Mouse (Mus musculus) thymus, postnatal 14 days (tissue): ENCODE measurements around the gene Mapkapk5.
A peak's percentile ranks its signal among the peaks of the same experiment; 100 is the strongest.
"Not testable (repeated sequence)": the region's sequence is repeated elsewhere in the genome, so short reads cannot be mapped to it uniquely, and the experiment has no call there.

Experiments used
- DNase-seq: peaks from one replicate; pipeline ENCODE4 v3.0.0; 2021

The Mapkapk5 gene

DNA sequence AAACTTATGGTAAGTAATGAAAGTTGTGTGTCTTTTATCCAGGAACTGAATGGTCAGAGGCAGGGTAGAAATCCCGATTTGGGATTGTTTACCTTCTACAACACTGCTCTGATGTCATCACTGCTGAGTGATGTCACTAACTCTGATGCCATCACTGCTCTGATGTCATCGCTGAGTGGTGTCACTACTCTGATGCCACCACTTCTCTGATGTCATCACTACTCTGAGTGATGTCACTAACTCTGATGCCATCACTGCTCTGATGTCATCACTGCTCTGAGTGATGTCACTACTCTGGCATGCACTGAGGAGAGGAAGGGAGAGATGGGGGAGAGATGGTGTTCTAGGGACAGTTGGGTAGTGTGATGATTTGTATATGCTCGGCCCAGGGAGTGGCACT lies 16.7 kb upstream of the Mapkapk5 start:
- DNase-seq: no peak

GRCm38 (mm10) chr5:121549196-121549595 lies 3.5 kb upstream of the Mapkapk5 start:
- DNase-seq: no peak

GRCm38 (mm10) chr5:121547084-121547483 lies 1.4 kb upstream of the Mapkapk5 start:
- DNase-seq: no peak

GRCm38 (mm10) chr5:121546530-121546895 lies 808 bp upstream of the Mapkapk5 start:
- DNase-seq: peak; percentile 56

GRCm38 (mm10) chr5:121544910-121545792 lies 554 bp downstream of the Mapkapk5 start, which contains the start of the genes Adam1a and Gm42878:
Adam1a (minus strand) TSS chr5:121545482.
Gm42878 (minus strand) TSS chr5:121545482.
- DNase-seq: peak; percentile 66

GRCm38 (mm10) chr5:121543370-121543769 lies 2.3 kb downstream of the Mapkapk5 start:
- DNase-seq: no peak

GRCm38 (mm10) chr5:121541235-121541634 lies 4.5 kb downstream of the Mapkapk5 start:
- DNase-seq: no peak

- DNase-seq: no peak
These were observed 5.6 kb downstream of the Mapkapk5 start for GRCm38 (mm10) chr5:121540066-121540465.

DNA sequence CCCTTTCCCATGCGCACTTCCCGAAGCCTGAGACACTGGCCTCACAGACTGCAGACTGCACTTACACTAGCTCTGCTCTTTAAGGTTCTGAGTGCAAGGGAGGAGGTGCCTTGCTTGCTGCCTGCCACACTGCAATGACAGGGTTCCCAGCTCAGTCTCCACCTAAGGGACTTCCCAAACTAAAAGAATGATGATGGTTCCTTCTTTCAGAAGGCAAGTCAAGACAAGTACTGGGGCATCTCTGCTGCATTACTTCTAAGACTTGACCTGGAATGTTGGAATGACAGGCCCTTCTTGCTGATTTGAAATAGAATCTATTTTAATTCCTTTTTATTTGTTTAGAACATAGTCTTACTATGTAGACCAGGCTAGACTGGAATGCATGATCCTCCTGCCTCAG lies 8.1 kb downstream of the Mapkapk5 start:
- DNase-seq: no peak

DNA sequence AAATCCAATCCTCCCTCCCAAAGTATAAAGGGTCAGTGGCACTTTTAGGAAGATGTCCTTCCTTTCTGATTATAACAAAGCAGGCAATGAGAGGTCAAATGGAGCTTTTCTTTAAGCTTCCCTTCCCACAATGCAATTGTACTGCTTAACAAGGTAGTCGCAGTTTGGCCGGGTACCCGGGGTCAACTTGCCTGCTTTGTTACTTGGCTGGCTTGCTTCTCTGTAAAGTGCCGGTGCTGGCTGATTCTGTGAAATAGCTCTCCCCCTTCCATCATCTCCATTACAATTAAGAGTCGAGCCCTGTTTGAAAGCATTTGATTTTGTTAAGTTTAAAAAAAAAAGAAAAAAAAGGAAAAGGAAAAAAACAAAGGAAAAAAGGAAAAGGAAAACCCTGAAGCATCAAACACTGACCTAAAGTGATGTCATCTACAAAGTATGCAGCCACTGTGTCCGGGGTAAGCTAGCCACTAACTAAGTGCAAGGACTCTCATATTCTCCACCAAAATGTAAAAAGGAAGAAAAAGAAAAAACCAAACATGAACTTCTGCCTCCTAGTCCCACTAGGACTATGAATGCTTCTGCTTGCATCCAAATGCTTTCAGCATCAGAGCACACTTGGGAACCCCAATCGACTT lies 8.7 kb downstream of the Mapkapk5 start:
- DNase-seq: no peak

DNA sequence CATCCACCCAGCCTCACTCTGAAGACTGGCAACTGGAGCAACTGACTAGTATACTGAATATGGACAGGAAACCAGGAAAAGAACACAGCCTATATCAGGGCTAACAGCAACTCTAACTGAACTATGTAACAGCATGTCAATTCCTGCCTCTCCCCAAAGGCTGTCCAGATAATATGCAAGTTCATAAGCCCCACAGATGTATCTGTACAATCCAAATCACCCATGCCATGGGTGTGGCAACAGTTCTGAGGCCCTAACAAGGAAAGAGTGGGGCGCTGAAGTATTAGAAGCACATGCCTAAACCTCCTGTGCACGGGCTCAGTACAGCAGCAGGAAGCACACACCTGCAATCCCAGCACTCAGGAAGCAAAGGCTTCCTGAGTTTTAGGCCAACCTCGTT lies 10.6 kb downstream of the Mapkapk5 start:
- DNase-seq: no peak

DNA sequence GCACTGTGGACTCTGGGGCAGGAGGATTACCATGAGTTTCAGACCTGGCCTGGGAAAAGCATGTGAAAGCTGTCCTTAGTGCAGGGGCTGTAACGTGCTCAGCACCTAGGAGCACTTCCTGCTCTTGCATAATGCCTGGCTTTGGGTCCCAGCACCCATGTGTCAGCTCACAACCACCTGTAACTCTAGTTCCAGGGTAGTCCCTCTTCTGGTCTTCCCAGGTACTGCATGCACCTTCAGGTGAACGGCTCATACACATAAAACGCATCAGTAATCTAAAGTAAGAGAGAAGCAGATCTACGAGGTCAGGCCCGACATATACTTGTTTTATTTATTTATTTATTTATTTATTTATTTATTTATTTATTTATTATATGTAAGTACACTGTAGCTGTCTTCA lies 11.2 kb downstream of the Mapkapk5 start:
- DNase-seq: peak; percentile 31

GRCm38 (mm10) chr5:121526961-121527360 lies 18.7 kb downstream of the Mapkapk5 start:
- no peak for DNase-seq

GRCm38 (mm10) chr5:121526526-121526925 lies 19.2 kb downstream of the Mapkapk5 start:
- no peak for DNase-seq

DNA sequence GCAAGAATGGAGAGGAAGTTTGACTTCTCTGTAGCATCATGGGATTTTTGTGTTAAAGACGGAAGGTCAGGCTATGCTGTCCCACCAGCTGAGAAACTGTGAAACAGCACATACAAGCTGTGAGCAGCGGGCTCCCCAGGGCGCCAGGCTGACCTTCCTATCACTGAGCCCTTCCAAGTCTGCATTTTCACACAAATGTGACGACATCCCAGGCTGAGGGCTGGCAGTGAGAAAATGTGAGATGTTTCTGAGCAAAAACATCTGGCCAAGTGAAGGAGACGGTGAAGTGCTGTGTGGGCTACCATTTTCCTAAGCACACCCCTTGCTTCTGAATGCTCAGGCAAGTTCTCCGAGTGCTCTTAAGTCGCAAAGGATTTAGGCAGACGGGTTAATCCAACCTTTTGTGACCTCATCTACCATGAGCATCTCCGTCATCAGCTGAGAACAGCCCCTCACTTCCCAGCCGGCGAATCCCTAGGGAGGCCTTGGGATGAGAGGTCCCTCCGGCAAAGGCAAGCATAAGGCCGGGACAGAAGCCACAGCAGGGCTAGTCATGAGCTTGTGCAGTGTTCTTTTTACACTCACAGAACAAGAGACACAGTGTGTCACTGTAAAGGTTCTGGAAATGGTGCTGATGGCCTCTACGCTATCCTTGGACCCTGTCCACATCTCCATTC lies 19.8 kb downstream of the Mapkapk5 start:
- DNase-seq: no peak

- not testable (repeated sequence) for DNase-seq
These were observed 25.9 kb downstream of the Mapkapk5 start for GRCm38 (mm10) chr5:121519758-121520157.

GRCm38 (mm10) chr5:121518983-121519382 lies 26.7 kb downstream of the Mapkapk5 start:
- no peak for DNase-seq

DNA sequence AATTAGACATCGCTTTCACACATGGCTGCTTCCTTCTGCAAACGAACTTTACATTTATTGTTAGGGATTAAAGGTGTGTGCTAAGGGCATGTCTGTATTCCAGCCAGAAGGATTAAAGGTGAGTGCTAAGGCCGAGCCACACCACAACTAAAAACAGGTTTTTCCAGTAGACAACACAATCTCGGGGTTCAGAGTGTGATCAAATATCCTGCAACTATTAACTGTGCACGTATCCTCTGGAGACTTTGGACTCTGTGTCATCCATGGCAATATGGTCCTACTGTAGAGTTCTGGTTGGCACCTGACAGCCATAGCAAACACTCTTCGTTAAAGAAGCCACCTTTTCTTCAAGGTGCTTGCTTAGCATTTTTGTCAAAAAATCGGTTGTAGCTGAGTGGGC lies 35.7 kb downstream of the Mapkapk5 start:
- no peak for DNase-seq

GRCm38 (mm10) chr5:121506846-121507245 lies 38.9 kb downstream of the Mapkapk5 start:
- no peak for DNase-seq

DNA sequence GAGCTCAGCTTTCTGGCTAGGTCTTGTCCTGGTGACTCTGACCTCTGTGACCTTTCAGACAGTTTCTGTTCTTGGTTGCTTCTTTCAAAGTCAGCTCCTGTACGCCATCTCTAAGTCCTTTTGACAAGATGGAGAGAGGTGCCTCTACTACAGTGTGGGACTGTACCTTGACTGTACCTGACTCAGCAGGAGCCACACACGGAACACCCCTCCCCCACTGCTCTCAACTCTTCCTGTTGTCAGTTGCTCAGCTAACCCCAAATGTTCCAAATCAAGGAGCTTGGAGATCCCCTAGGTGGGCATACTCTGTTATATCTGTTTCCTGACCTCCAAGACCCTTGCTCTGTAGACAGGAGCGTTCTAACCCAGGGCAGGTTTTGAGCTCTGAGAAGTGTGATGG lies 42.5 kb downstream of the Mapkapk5 start, which contains the start of gene Adam1b:
Gene Adam1b (minus strand): TSS at position 205 of the 400 bp plus-strand sequence.
- peak; percentile 53 for DNase-seq

DNA sequence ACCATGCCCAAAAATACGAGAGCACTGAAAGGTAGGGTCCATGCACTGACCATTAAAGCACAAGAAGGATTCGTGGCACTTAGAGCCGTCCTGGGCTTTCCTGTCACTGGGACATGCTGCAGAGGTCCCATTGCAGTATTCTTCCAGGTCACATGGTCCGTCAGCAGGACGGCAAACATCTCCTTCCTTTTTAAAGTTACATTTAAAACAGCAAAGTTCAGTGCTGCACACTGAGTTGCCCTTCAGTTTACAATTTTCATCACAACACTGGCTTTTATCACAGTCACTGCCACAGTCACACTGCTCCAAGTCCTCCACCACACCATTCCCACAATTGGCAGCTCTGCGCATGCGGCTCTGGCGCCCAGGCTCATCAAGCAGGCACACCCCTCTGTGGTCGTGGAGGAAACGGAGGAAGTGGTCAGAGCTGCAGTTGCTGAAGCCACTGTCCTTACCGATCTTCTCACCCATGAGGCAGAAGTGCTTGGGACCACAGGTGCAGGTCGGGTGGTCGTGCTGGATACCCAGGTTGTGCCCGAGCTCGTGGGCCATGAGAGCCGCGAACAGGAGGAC lies 44.2 kb downstream of the Mapkapk5 start:
- DNase-seq: peak; percentile 7

DNA sequence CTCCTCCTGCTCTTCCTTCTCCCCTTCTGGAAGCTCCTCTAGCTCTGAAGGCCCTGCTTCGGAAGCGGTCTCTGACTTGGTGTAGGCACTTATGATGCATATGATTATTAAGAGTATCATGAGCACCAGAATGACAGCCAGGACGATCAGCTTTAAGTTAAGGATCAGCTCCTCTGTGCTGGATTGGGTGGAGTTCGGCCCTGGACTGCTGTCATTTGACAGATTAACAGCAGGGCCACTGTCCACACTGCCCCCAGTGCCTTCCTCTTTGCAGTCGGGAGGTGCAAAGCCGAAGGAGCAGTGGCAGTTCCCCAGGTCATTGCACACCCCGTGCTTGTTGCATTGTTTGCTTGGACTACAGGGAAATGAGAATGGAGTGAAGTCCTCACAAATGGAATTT lies 45.0 kb downstream of the Mapkapk5 start:
- no peak for DNase-seq

- DNase-seq: no peak
These were observed 52.4 kb downstream of the Mapkapk5 start for GRCm38 (mm10) chr5:121493305-121493704.
